Mouse (Mus musculus): ENCODE measurements at regions not wholly inside any gene's neighbourhood (a gene's known extent, or its start where the extent isn't known, plus 50 kb on each side); places are given as distances from the start of the nearest gene placed in this dataset.

- DNase-seq (ENCODE audit: low spot score in 2 of 2): no peak
- intact Hi-C loops (cut with DNase I): no loop called here
Observed at GRCm38 (mm10) chr12:32487883-32488577, 109.5 kb downstream of the Ccdc71l start.

GRCm38 (mm10) chr12:32488578-32488892, 110.0 kb downstream of the Ccdc71l start:
- intact Hi-C loops (cut with DNase I): no loop called here

GRCm38 (mm10) chr12:32489415-32490139, 111.1 kb downstream of the Ccdc71l start:
- intact Hi-C loops (cut with DNase I): no loop called here
- no peak for DNase-seq (ENCODE audit: low spot score in 2 of 2)

More at GRCm38 (mm10) chr12:32488578-32488892, 110.0 kb downstream of the Ccdc71l start:
- no peak for DNase-seq (ENCODE audit: low spot score in 2 of 2)

- intact Hi-C loops (cut with DNase I): no loop called here
- peak in 1 of 2 experiments; percentile 34 for DNase-seq (ENCODE audit: low spot score in 2 of 2)
Observed at GRCm38 (mm10) chr12:32504196-32504595, 125.7 kb downstream of the Ccdc71l start.

GRCm38 (mm10) chr12:32508671-32509070, 130.2 kb downstream of the Ccdc71l start:
- intact Hi-C loops (cut with DNase I): no loop called here
- no peak for DNase-seq (ENCODE audit: low spot score in 2 of 2)

GRCm38 (mm10) chr12:32525586-32525985, 147.1 kb downstream of the Ccdc71l start:
- intact Hi-C loops (cut with DNase I): no loop called here
- DNase-seq (ENCODE audit: low spot score in 2 of 2): no peak

- intact Hi-C loops (cut with DNase I): no loop called here
- DNase-seq (ENCODE audit: low spot score in 2 of 2): no peak
Observed at GRCm38 (mm10) chr12:32531216-32531615, 152.7 kb downstream of the Ccdc71l start.

GRCm38 (mm10) chr12:32533641-32534040, 155.1 kb downstream of the Ccdc71l start:
- DNase-seq (ENCODE audit: low spot score in 2 of 2): no peak
- intact Hi-C loops (cut with DNase I): no loop called here

GRCm38 (mm10) chr12:32545466-32545865, 167.0 kb downstream of the Ccdc71l start:
- no peak for DNase-seq (ENCODE audit: low spot score in 2 of 2)
- intact Hi-C loops (cut with DNase I): no loop called here

GRCm38 (mm10) chr12:32546356-32546755, 167.9 kb downstream of the Ccdc71l start:
- no peak for DNase-seq (ENCODE audit: low spot score in 2 of 2)
- intact Hi-C loops (cut with DNase I): no loop called here

- DNase-seq (ENCODE audit: low spot score in 2 of 2): no peak
- intact Hi-C loops (cut with DNase I): no loop called here
Observed at GRCm38 (mm10) chr12:32553793-32554192, 175.3 kb downstream of the Ccdc71l start.

- no peak for DNase-seq (ENCODE audit: low spot score in 2 of 2)
- intact Hi-C loops (cut with DNase I): no loop called here
Observed at GRCm38 (mm10) chr12:32567777-32568176, 189.3 kb downstream of the Ccdc71l start.

GRCm38 (mm10) chr12:32581304-32581703, 202.8 kb downstream of the Ccdc71l start:
- intact Hi-C loops (cut with DNase I): no loop called here
- DNase-seq (ENCODE audit: low spot score in 2 of 2): peak; percentile 5 to 17

GRCm38 (mm10) chr12:32602131-32602815, 217.1 kb upstream of the Nampt start:
- DNase-seq (ENCODE audit: low spot score in 2 of 2): peak; percentile 16 to 33
- intact Hi-C loops (cut with DNase I): no loop called here

GRCm38 (mm10) chr12:32605353-32605752, 214.0 kb upstream of the Nampt start:
- no peak for DNase-seq (ENCODE audit: low spot score in 2 of 2)
- intact Hi-C loops (cut with DNase I): no loop called here

- DNase-seq (ENCODE audit: low spot score in 2 of 2): no peak
- intact Hi-C loops (cut with DNase I): no loop called here
Observed at GRCm38 (mm10) chr12:32615000-32615399, 204.3 kb upstream of the Nampt start.

GRCm38 (mm10) chr12:32616086-32616485, 203.3 kb upstream of the Nampt start:
- intact Hi-C loops (cut with DNase I): no loop called here
- DNase-seq (ENCODE audit: low spot score in 2 of 2): no peak

GRCm38 (mm10) chr12:32617031-32617430, 202.3 kb upstream of the Nampt start:
- DNase-seq (ENCODE audit: low spot score in 2 of 2): no peak
- intact Hi-C loops (cut with DNase I): no loop called here

GRCm38 (mm10) chr12:32619830-32620229, 199.5 kb upstream of the Nampt start:
- no peak for DNase-seq (ENCODE audit: low spot score in 2 of 2)
- intact Hi-C loops (cut with DNase I): no loop called here

GRCm38 (mm10) chr12:32621739-32622138, 197.6 kb upstream of the Nampt start:
- no peak for DNase-seq (ENCODE audit: low spot score in 2 of 2)
- intact Hi-C loops (cut with DNase I): no loop called here

- intact Hi-C loops (cut with DNase I): no loop called here
- DNase-seq (ENCODE audit: low spot score in 2 of 2): no peak
Observed at GRCm38 (mm10) chr12:32628552-32628951, 190.8 kb upstream of the Nampt start.
